In the genomic region with DNA sequence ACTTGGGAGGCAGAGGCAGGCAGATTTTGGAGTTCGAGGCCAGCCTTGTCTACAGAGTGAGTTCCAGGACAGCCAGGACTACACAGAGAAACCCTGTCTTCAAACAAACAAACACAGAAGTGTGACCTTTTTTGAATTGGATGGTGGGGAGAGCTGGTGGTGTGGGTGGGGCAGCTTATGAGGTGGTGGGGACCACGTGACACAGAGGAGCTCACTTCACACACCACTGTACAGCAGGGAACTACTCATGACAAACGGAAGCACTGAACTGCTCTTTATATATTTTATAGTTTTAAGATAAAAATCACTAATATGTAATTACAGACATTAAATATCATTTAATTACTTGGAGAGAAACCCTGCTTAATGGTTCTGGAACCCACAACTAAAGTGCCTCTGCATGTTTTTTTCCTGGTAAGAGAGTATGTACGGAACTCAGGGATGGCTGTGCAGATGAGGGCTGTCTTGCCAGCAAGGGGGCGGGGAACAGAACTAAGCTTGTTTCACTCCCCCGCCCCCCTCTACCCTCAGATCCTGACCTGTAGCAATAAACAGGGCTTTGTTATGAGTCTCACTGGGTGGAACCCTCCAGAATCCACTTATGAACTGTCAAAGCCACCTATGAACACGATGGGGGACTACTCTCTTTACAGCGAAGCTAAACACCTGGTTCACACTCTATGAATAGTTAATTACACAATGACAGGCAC, we compare ENCODE assay signal across 37 mouse cellular contexts. TPM values are rescaled to one million over a fixed set of nuclear protein-coding genes. Genes with fewer than 3 reads are reported as not detected.
DNase-seq lines count a peak whose midpoint lies in the region; ATAC-seq and TF ChIP-seq lines count a peak whose summit lies in the region.
"Had no signal": no experiment of that assay in that cellular context is flagged by ENCODE, and none has a peak within 500 bp of the region (broad histone marks: within the 10 kb centered on the region; RNA-seq: fewer than 3 reads in every experiment).

No protein-coding gene starts in this region.

- WGBS in kidney, embryonic 15.5 days, result 57% methylated on average over 8 of the region's 8 CpGs
- 65% methylated on average over 8 of the region's 8 CpGs for WGBS in lung, postnatal 0 days

- no peak for TF ChIP-seq CTCF in lung, postnatal 0 days (IDR thresholded peaks at IDR 0.05)
- TF ChIP-seq CTCF in CH12.LX (conservative IDR thresholded peaks at IDR 0.05 in 1 of 2, IDR thresholded peaks at IDR 0.05 in 1 of 2; ENCODE audit: low read depth in 2 of 2, low read length in 2 of 2), result no peak

- H3K9ac ChIP-seq in kidney, embryonic 15.5 days, result no peak overlapping the region
- no peak overlapping the region for H3K9ac ChIP-seq in lung, postnatal 0 days (replicated peaks; ENCODE audit: low read depth)
- H3K9ac ChIP-seq in CH12.LX (ENCODE audit: insufficient read depth, low read depth), result no peak overlapping the region
- H3K9ac ChIP-seq: embryonic facial prominence, embryonic 15.5 days; heart, embryonic 12.5 days; hindbrain, embryonic 13.5 days; liver, embryonic 14.5 days; lung, embryonic 15.5 days; midbrain, embryonic 12.5 days; neural tube, embryonic 12.5 days had no signal

- dilution Hi-C loops in CH12.LX (cut with MboI; ENCODE audit: extremely low pct_ligation_motif_present, extremely low pct_unique_long_range_greater_than_20kb, low sequenced_read_pairs), result no loop called here

- TF ChIP-seq POLR2A in CH12.LX (IDR thresholded peaks at IDR 0.05; ENCODE audit: low read depth, low read length), result no peak

- no peak overlapping the region for H3K4me2 ChIP-seq in kidney, embryonic 15.5 days
- no peak overlapping the region for H3K4me2 ChIP-seq in lung, postnatal 0 days (replicated peaks; ENCODE audit: low read depth, low read length)
- H3K4me2 ChIP-seq in CH12.LX (ENCODE audit: insufficient read depth, low read depth, poor library complexity, severe bottlenecking), result no peak overlapping the region
- H3K4me2 ChIP-seq: embryonic facial prominence, embryonic 15.5 days; heart, embryonic 12.5 days; hindbrain, embryonic 13.5 days; lung, embryonic 15.5 days; midbrain, embryonic 12.5 days; neural tube, embryonic 12.5 days had no signal

- in situ Hi-C loops in CH12.LX (cut with MboI; ENCODE audit: low pct_ligation_motif_present, low pct_unique_long_range_greater_than_20kb, low sequenced_read_pairs), result no loop called here

- no peak overlapping the region for H3K27ac ChIP-seq in kidney, embryonic 15.5 days
- no peak overlapping the region for H3K27ac ChIP-seq in lung, postnatal 0 days (ENCODE audit: low read length)
- H3K27ac ChIP-seq in CH12.LX (ENCODE audit: insufficient read depth, low read depth), result no peak overlapping the region
- H3K27ac ChIP-seq: embryonic facial prominence, embryonic 10.5 days; embryonic facial prominence, embryonic 15.5 days; hindbrain, embryonic 13.5 days; liver, embryonic 14.5 days; lung, embryonic 15.5 days; midbrain, embryonic 12.5 days; neural tube, embryonic 12.5 days had no signal

- no peaks in the 10 kb centered on the region for H3K9me3 ChIP-seq in kidney, embryonic 15.5 days (replicated peaks)
- no peaks in the 10 kb centered on the region for H3K9me3 ChIP-seq in lung, postnatal 0 days (ENCODE audit: low read length)
- no peaks in the 10 kb centered on the region for H3K9me3 ChIP-seq in CH12.LX (replicated peaks; ENCODE audit: low read length)
- H3K9me3 ChIP-seq: embryonic facial prominence, embryonic 10.5 days; embryonic facial prominence, embryonic 15.5 days; heart, embryonic 12.5 days; hindbrain, embryonic 13.5 days; lung, embryonic 15.5 days; megakaryocyte, embryonic 14.5 days; midbrain, embryonic 12.5 days; neural tube, embryonic 12.5 days had no signal

- no peak overlapping the region for H3K4me3 ChIP-seq in kidney, embryonic 15.5 days (replicated peaks)
- H3K4me3 ChIP-seq in lung, postnatal 0 days (ENCODE audit: low read depth, low read length), result no peak overlapping the region
- no peak overlapping the region for H3K4me3 ChIP-seq in CH12.LX (replicated peaks in 1 of 3; ENCODE audit: low read depth in 2 of 3, low read length in 2 of 3, poor library complexity in 1 of 3)
- H3K4me3 ChIP-seq: embryonic facial prominence, embryonic 10.5 days; embryonic facial prominence, embryonic 15.5 days; heart, embryonic 12.5 days; hindbrain, embryonic 13.5 days; lung, embryonic 15.5 days; megakaryocyte, embryonic 14.5 days; midbrain, embryonic 12.5 days; myocyte; neural tube, embryonic 12.5 days had no signal

- no peak for TF ChIP-seq EP300 in lung, postnatal 0 days (IDR thresholded peaks at IDR 0.05)
- TF ChIP-seq EP300 in CH12.LX (IDR thresholded peaks at IDR 0.05; ENCODE audit: low read length), result no peak

- H3K36me3 ChIP-seq in kidney, embryonic 15.5 days, result peaks cover 53% of the 10 kb centered on the region
- no peaks in the 10 kb centered on the region for H3K36me3 ChIP-seq in lung, postnatal 0 days (ENCODE audit: insufficient read depth, low read length)
- H3K36me3 ChIP-seq in CH12.LX (replicated peaks in 1 of 2; ENCODE audit: control insufficient read depth in 1 of 2, insufficient read depth in 1 of 2, low read length in 1 of 2), result peaks cover 26 to 67% of the 10 kb centered on the region in 2 experiments

- no peak for DNase-seq in kidney, postnatal 10 days
- peak; percentile 12 for DNase-seq in lung, postnatal 0 days (ENCODE audit: low spot score)
- no peak for DNase-seq in lung, adult 18-20 months
- no peak for DNase-seq in CH12.LX (ENCODE audit: extremely low read depth)
- DNase-seq in ZHBTc4 (ENCODE audit: low read depth, low spot score), result peak; percentile 81
- no peak for DNase-seq in right cerebral cortex, adult 2 months (ENCODE audit: low spot score in 2 of 2)
- DNase-seq in adrenal gland, adult 2 months, result no peak
- DNase-seq: adrenal gland, postnatal 14 days; cerebellum, adult 8-10 months; gastrocnemius, postnatal 25 days; heart, adult 18-20 months; heart, postnatal 4 days; kidney, adult 18-20 months; kidney, postnatal 14 days; liver; lung, postnatal 4 days; right cerebral cortex, postnatal 14 days; thymus, postnatal 4 days had no signal

- 0 out of 2 replicates have a peak, but pooled peaks have one; percentile 49 for ATAC-seq in kidney, embryonic 15.5 days (replicated peaks; ENCODE audit: low FRiP score)
- ATAC-seq in lung, postnatal 0 days, result no peak
- ATAC-seq: CD4-positive, CD25-positive, alpha-beta regulatory T cell, adult 4 months; forebrain, embryonic 14.5 days had no signal

- no peaks in the 10 kb centered on the region for H3K27me3 ChIP-seq in kidney, embryonic 15.5 days
- H3K27me3 ChIP-seq in lung, postnatal 0 days (replicated peaks; ENCODE audit: insufficient read depth, low read length), result no peaks in the 10 kb centered on the region
- H3K27me3 ChIP-seq in CH12.LX (replicated peaks), result no peaks in the 10 kb centered on the region
- H3K27me3 ChIP-seq: embryonic facial prominence, embryonic 15.5 days; heart, embryonic 12.5 days; hindbrain, embryonic 13.5 days; lung, embryonic 15.5 days; megakaryocyte, embryonic 14.5 days; midbrain, embryonic 12.5 days; neural tube, embryonic 12.5 days had no signal

- no peaks in the 10 kb centered on the region for H3K4me1 ChIP-seq in kidney, embryonic 15.5 days
- no peaks in the 10 kb centered on the region for H3K4me1 ChIP-seq in lung, postnatal 0 days (ENCODE audit: insufficient read depth, low read depth, low read length)
- no peaks in the 10 kb centered on the region for H3K4me1 ChIP-seq in CH12.LX (ENCODE audit: control insufficient read depth in 1 of 2, insufficient read depth in 2 of 2)
- H3K4me1 ChIP-seq: embryonic facial prominence, embryonic 15.5 days; hindbrain, embryonic 13.5 days; lung, embryonic 15.5 days; megakaryocyte, embryonic 14.5 days; midbrain, embryonic 12.5 days; neural tube, embryonic 12.5 days had no signal

- TF ChIP-seq RAD21 in CH12.LX (IDR thresholded peaks at IDR 0.05; ENCODE audit: low read depth, low read length), result no peak

- peaks cover 12% of the 10 kb centered on the region for H3K79me2 ChIP-seq in CH12.LX (replicated peaks; ENCODE audit: control insufficient read depth, extremely low read depth, insufficient read depth, poor library complexity, severe bottlenecking)

TF ChIP-seq in CH12.LX, 34 proteins besides CTCF, POLR2A, EP300 and RAD21:
- TF ChIP-seq POLR2AphosphoS2 (IDR thresholded peaks at IDR 0.05; ENCODE audit: low read depth, low read length), result 0 out of 2 replicates have a peak, but pooled peaks have one; percentile 61
- TF ChIP-seq MAX (IDR thresholded peaks at IDR 0.05; ENCODE audit: low read length), result no peak

RNA-seq across cellular contexts. Expression of a gene that starts 8.8 kb away (rescaled TPM):
- polyA plus RNA-seq in kidney, embryonic 15.5 days (2015; fragmentation: Nextera tagmentation; extraction: Ambion mirVana), result 208 and 216 TPM in 2 replicates
- 160 and 168 TPM in 2 replicates for polyA plus RNA-seq in lung, postnatal 0 days (2015; fragmentation: Nextera tagmentation; extraction: Ambion mirVana)
- total RNA-seq in CH12.LX (2012; rRNA removed) (131 and 141 TPM in 2 replicates), CH12.LX (2014; rRNA removed) (277 and 286 TPM in 2 replicates)
- polyA plus RNA-seq in CH12.LX (2012; ENCODE audit: insufficient read length, low read depth), result 122 and 135 TPM in 2 replicates
- 100 to 1,000 TPM in 1 of 2 experiments, 10 to 100 TPM in 1; 63.7 to 101 TPM for total RNA-seq in adrenal gland, adult 2 months (2021)
- 76.4 and 110 TPM in 2 replicates for polyA plus RNA-seq in adrenal gland, adult 2 months (2012; rRNA removed)

RNA-seq across cellular contexts. Expression of a gene that starts 55.4 kb away (rescaled TPM):
- polyA plus RNA-seq in kidney, embryonic 15.5 days (2015; fragmentation: Nextera tagmentation; extraction: Ambion mirVana), result not detected in 2 replicates
- 2.7 and 4.4 TPM in 2 replicates for polyA plus RNA-seq in lung, postnatal 0 days (2015; fragmentation: Nextera tagmentation; extraction: Ambion mirVana)
- total RNA-seq in CH12.LX (2012; rRNA removed) (not detected in 2 replicates), CH12.LX (2014; rRNA removed) (not detected in 2 replicates)
- not detected in 2 replicates for polyA plus RNA-seq in CH12.LX (2012; ENCODE audit: insufficient read length, low read depth)
- total RNA-seq in adrenal gland, adult 2 months (2021), result under 1 TPM in 1 of 2 experiments, not detected in 1; 0.14 TPM
- not detected in 2 replicates for polyA plus RNA-seq in adrenal gland, adult 2 months (2012; rRNA removed)
- total RNA-seq: adrenal gland, postnatal 14 days; gastrocnemius, adult 18-20 months; heart, adult 18-20 months; heart, postnatal 4 days had no signal
- polyA plus RNA-seq: CD4-positive, CD25-positive, alpha-beta regulatory T cell, adult 4 months; embryonic facial prominence, embryonic 10.5 days; heart, embryonic 12.5 days; heart, postnatal 0 days; limb, embryonic 11.5 days; midbrain, embryonic 12.5 days; myocyte; neural tube, embryonic 12.5 days; small intestine, adult 2 months; stomach, embryonic 14.5 days; thymus, postnatal 0 days had no signal

Comparison
In these comparisons a context has a peak if more than half of its experiments do, and no peak if none do; other contexts are left out.
1. DNase-seq: peak in lung, postnatal 0 days (single experiment) and ZHBTc4 (single experiment); none in kidney, postnatal 10 days (single experiment), lung, adult 18-20 months (0 of 2), CH12.LX (single experiment), right cerebral cortex, adult 2 months (0 of 2) and adrenal gland, adult 2 months (single experiment).